Mouse (Mus musculus) hindbrain, embryonic 11.5 days (tissue): ENCODE measurements at regions not wholly inside any gene's neighbourhood (a gene's known extent, or its start where the extent isn't known, plus 50 kb on each side); places are given as distances from the start of the nearest gene placed in this dataset.

ENCODE experiments used
- ATAC-seq: fragments of 200-750 bp; cut with Nextera tagmentation; 2 replicates; pipeline ENCODE4 v1.8.0; 2017; ENCODE audit warnings: mild to moderate bottlenecking, moderate TSS enrichment, moderate library complexity; ENCODE audit not compliant: low FRiP score
- DNase-seq: peaks from one replicate; pipeline ENCODE4 v3.0.0-alpha.2; 2015; ENCODE audit warnings: low spot score
- H3K27ac ChIP-seq: fragments of 300-500 bp; sonication (generic); 2 replicates; pipeline ENCODE4 v1.5.1; 2014; ENCODE audit warnings: mild to moderate bottlenecking, low read depth, low read length
- H3K27me3 ChIP-seq: fragments of 300-500 bp; sonication (generic); 2 replicates; pipeline ENCODE4 v1.6.1; 2014; ENCODE audit warnings: mild to moderate bottlenecking, low read length, moderate library complexity, mixed read lengths; ENCODE audit not compliant: control insufficient read depth, insufficient read depth
- H3K36me3 ChIP-seq: fragments of 300-500 bp; sonication (generic); 2 replicates; pipeline ENCODE4 v1.6.1; 2014; ENCODE audit warnings: mild to moderate bottlenecking, low read length, moderate library complexity, mixed read lengths; ENCODE audit not compliant: control insufficient read depth, insufficient read depth
- H3K4me1 ChIP-seq: fragments of 300-500 bp; sonication (generic); replicated peaks from 2 replicates; pipeline ENCODE4 v1.6.1; 2014; ENCODE audit warnings: low read length, mixed read lengths; ENCODE audit not compliant: control insufficient read depth, insufficient read depth
- H3K4me2 ChIP-seq: fragments of 300-500 bp; sonication (generic); replicated peaks from 2 replicates; pipeline ENCODE4 v1.6.1; 2014; ENCODE audit warnings: mild to moderate bottlenecking, low read depth, low read length
- H3K4me3 ChIP-seq: fragments of 300-500 bp; sonication (generic); 2 replicates; pipeline ENCODE4 v1.5.1; 2014; ENCODE audit warnings: low read depth, low read length
- H3K9ac ChIP-seq: fragments of 300-500 bp; sonication (generic); 2 replicates; pipeline ENCODE4 v1.6.1; 2014; ENCODE audit warnings: low read depth, low read length
- H3K9me3 ChIP-seq: fragments of 300-500 bp; sonication (generic); 2 replicates; pipeline ENCODE4 v1.6.1; 2016; ENCODE audit warnings: low read length; ENCODE audit not compliant: control insufficient read depth
- WGBS: fragments of 180-500 bp; shearing (Covaris S2); extraction: QIAGEN DNeasy Blood & Tissue Kit; methylation state at CpG from one replicate; pipeline ENCODE4 v1.1.7; 2014; 5-methylcytosine and 5-hydroxymethylcytosine counted together

DNA sequence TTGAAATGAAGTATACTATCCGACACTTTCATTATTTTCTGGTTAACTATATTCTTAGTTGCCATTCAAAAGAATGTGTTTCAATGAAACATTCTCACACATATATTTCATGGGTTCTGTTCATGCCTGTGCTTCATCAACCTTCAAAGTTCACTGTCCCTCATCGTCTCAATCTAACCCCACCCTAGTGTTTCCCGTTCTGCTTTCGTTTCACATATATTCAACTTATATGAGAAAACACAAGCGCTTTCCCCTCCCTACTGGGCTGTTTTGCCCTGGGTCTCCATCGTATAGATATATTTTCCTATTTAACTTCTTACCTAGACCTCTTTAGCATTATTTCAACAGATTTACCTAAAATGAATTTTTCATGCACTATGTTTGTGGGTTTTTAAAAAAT is 458.3 kb upstream of the Mef2c start:
- Histone ChIP-seq H3K27me3 (no peaks in the 10 kb centered on the region), H3K4me1 (no peaks in the 10 kb centered on the region), H3K4me2 (no peak overlapping the region), H3K27ac (no peak overlapping the region), H3K36me3 (no peaks in the 10 kb centered on the region), H3K9ac (no peak overlapping the region), H3K9me3 (no peaks in the 10 kb centered on the region), H3K4me3 (no peak overlapping the region)
- DNase-seq (no peak), ATAC-seq (no peak)
- WGBS: 93% methylated on average over 6 of the region's 6 CpGs

DNA sequence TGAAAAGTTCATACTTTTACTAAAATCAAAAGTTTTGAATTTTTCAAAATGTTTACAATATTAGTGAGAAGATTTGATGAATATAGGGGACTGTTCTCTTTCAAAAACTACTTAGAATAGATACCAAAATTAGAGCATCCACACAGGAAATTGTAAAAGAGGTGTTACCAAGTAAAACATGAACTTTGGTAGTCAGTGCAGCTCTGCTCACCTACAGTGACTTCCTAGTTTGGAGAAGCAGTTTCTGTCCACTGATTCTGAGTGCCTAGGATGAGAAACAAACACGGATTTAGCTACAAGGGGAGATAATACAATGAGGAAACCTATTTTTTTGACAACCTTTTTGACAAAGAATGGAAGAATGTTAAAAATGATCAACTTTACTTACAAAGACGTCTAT is 457.9 kb upstream of the Mef2c start:
- Histone ChIP-seq H3K36me3 (no peaks in the 10 kb centered on the region), H3K4me3 (no peak overlapping the region), H3K4me2 (no peak overlapping the region), H3K9ac (no peak overlapping the region), H3K27me3 (no peaks in the 10 kb centered on the region), H3K9me3 (no peaks in the 10 kb centered on the region), H3K4me1 (no peaks in the 10 kb centered on the region), H3K27ac (no peak overlapping the region)
- DNase-seq: no peak
- 81% methylated on average over 2 of the region's 2 CpGs for WGBS
- no peak for ATAC-seq

DNA sequence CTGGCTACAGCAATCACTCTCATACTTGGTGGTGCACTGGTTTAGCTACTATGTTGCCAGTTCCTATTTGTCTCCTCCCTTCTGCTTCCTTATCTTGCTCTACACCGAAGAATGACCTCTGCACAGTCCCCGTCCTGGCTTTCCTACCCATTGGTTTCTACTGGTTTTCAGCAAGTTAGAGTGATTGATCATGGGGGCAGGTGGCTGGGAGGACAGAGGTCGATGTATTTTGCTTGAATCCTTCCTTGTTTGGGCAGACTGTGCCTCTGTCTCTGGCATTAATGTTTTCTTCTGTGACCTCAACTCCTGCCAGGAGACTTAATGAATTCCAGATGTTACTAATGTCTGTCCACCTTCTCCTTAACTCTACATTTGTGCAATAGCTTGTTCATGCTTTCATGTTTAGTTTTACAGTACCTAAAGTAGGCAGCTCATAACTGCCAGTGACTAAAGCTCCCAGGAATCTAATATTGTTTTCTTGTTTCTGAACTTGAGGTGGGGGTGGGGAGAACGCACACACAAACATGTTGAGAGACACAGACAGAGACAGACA is 457.2 kb upstream of the Mef2c start:
- WGBS: 57% methylated on average over 4 of the region's 4 CpGs

DNA sequence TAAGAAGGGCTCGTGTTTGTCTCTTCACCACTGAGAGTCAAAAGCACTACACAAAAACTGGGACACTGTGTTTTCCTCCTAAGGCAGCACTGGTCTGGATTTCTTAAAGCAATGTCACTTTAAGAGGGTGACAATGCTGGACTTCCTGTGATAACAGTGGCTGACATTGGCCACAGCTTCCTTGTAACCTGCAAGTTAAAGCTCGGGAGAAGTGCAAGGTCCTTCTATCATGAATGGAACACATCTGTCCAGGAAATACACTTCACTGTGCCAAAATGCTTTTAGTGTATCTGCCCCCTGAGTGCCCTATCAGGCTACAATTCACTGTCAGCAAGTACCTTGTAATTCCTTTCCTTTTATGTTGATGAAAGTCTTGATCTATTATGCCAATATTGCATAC is 448.0 kb upstream of the Mef2c start:
- no peaks in the 10 kb centered on the region for H3K4me1 ChIP-seq
- H3K9me3 ChIP-seq: no peaks in the 10 kb centered on the region
- H3K4me3 ChIP-seq: no peak overlapping the region
- H3K27me3 ChIP-seq: no peaks in the 10 kb centered on the region
- H3K36me3 ChIP-seq: no peaks in the 10 kb centered on the region
- no peak overlapping the region for H3K27ac ChIP-seq
- ATAC-seq: no peak
- H3K4me2 ChIP-seq: no peak overlapping the region
- no peak for DNase-seq
- 79% methylated on average over 2 of the region's 2 CpGs for WGBS
- no peak overlapping the region for H3K9ac ChIP-seq

More for the DNA sequence above, 457.2 kb upstream of the Mef2c start:
- Histone ChIP-seq H3K27me3 (no peaks in the 10 kb centered on the region), H3K9me3 (no peaks in the 10 kb centered on the region), H3K4me1 (no peaks in the 10 kb centered on the region), H3K36me3 (no peaks in the 10 kb centered on the region), H3K9ac (no peak overlapping the region), H3K27ac (no peak overlapping the region), H3K4me3 (no peak overlapping the region), H3K4me2 (no peak overlapping the region)
- DNase-seq: no peak
- ATAC-seq: no peak

DNA sequence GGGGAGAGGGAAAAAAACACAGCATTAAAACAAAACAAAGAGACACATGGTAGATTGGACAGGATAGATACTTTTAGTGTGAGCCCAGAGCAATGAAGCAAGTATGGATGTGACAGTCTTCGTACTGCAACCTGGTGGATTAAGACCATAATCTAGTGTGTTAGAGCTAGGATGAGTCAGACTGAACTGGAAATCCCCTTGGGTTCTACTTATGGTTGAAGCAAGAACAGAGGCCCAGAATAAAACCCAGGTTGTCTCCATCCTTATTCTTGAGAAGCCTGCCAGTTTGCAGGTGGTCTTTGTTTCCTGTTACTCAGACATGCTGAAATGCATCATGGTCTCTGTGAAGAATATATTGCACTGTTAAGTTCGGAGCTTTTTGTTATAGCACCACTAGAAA is 447.4 kb upstream of the Mef2c start:
- H3K9ac ChIP-seq: no peak overlapping the region
- DNase-seq: no peak
- H3K4me3 ChIP-seq: no peak overlapping the region
- H3K27ac ChIP-seq: no peak overlapping the region
- H3K9me3 ChIP-seq: no peaks in the 10 kb centered on the region
- H3K27me3 ChIP-seq: no peaks in the 10 kb centered on the region
- H3K4me2 ChIP-seq: no peak overlapping the region
- 85% methylated on average over 2 of the region's 2 CpGs for WGBS
- no peaks in the 10 kb centered on the region for H3K4me1 ChIP-seq
- ATAC-seq: no peak
- H3K36me3 ChIP-seq: no peaks in the 10 kb centered on the region

DNA sequence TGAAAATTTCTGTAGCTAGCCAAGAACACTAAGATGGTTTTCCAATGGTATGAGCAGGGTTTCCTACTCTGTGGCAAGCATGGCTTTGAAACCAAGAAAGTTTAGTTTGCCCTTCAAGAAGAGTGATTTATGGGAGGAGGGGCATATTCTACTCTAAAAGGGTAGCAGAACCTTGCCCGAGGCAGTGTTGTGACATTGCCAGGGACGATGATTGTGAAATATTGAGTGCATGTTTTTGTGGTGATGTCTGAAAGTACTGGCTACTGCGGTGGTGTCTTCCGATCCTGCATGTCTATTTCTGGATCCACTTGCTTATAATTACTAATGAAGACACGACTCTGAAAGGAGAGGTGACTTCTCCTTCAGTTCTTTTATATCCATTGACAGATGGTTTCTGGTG is 439.1 kb upstream of the Mef2c start:
- DNase-seq: no peak
- Histone ChIP-seq H3K36me3 (no peaks in the 10 kb centered on the region), H3K27me3 (no peaks in the 10 kb centered on the region), H3K9ac (no peak overlapping the region), H3K27ac (no peak overlapping the region), H3K4me2 (no peak overlapping the region), H3K9me3 (no peaks in the 10 kb centered on the region), H3K4me3 (no peak overlapping the region), H3K4me1 (no peaks in the 10 kb centered on the region)
- 81% methylated on average over 5 of the region's 5 CpGs for WGBS
- ATAC-seq: no peak

DNA sequence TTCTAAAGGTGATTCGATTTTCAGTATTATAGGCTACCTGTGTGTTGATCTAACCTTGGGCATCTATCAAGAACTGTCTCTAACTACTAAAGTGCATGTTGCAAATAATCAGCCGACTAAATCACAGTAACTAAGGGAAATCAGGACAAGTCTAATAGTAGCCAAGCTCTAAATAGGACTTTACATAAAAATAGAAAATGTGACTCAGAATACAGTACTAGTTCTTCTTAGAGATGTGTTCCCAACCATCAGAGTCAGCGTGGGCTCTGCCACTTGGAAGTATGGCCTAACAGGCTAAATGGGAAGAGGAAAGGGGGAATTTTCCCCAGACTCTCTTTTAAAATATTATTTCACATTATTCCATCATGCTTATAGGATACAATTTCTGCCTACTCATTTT is 438.6 kb upstream of the Mef2c start:
- no peaks in the 10 kb centered on the region for H3K9me3 ChIP-seq
- 94% methylated on average over 3 of the region's 3 CpGs for WGBS
- H3K4me3 ChIP-seq: no peak overlapping the region
- DNase-seq: no peak
- no peak for ATAC-seq
- no peaks in the 10 kb centered on the region for H3K36me3 ChIP-seq
- no peaks in the 10 kb centered on the region for H3K4me1 ChIP-seq
- H3K27ac ChIP-seq: no peak overlapping the region
- no peak overlapping the region for H3K9ac ChIP-seq
- no peaks in the 10 kb centered on the region for H3K27me3 ChIP-seq
- H3K4me2 ChIP-seq: no peak overlapping the region

DNA sequence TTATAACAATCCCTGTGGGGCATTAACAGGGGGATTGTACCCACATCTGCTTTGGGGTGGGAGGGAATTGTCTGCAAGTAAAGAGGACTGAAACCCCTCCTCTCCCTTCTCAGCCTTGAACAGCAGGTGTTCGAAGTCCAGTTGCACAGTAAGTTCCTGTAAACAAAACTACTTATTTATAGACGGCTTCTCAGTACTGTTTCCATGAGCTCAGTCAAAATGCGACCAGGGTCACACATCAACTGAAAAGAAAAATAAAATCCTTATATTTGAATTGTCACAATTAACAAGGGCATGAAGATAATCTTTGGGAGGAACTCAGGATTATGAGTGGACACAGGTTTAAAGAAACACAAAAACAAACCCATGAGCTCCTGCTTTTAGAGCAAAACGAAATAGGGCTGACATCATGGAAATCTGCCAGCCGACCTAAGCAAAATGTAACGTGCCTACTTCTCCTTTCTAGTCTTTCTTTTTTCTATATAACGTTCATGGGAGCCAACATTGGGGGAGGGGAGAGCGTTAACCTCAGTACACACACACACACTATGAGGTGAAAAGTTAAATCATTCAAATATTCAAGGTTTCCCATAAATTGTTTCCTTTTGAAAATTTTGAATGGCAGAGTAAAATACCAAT is 437.6 kb upstream of the Mef2c start:
- H3K9ac ChIP-seq: no peak overlapping the region
- WGBS: 81% methylated on average over 8 of the region's 8 CpGs
- DNase-seq (no peak), ATAC-seq (no peak)
- no peaks in the 10 kb centered on the region for H3K9me3 ChIP-seq
- H3K4me3 ChIP-seq: no peak overlapping the region
- H3K4me1 ChIP-seq: no peaks in the 10 kb centered on the region
- no peaks in the 10 kb centered on the region for H3K36me3 ChIP-seq
- H3K27me3 ChIP-seq: no peaks in the 10 kb centered on the region
- no peak overlapping the region for H3K4me2 ChIP-seq
- no peak overlapping the region for H3K27ac ChIP-seq

DNA sequence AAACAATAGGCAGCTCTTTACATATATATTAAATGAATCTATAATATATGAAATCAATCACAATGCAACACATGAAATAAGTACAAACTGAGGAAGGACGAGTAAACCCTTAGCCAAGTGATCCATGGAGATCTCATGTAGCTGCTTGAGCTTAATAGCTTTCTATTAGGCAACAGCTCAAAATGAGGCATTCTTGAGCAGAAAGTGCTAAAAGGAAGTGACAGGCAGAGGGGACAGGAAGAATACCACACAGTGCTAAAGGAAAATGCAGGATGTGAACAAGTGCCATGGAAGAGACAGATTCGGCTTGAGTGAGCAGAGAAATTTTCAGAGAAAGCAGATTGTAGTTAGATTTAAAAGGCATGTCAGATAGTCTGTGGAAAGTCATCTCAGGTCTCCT is 436.3 kb upstream of the Mef2c start:
- H3K36me3 ChIP-seq: no peaks in the 10 kb centered on the region
- H3K9ac ChIP-seq: no peak overlapping the region
- no peak for DNase-seq
- H3K4me2 ChIP-seq: no peak overlapping the region
- ATAC-seq: no peak
- no peaks in the 10 kb centered on the region for H3K4me1 ChIP-seq
- H3K9me3 ChIP-seq: no peaks in the 10 kb centered on the region
- no peaks in the 10 kb centered on the region for H3K27me3 ChIP-seq
- no peak overlapping the region for H3K4me3 ChIP-seq
- 85% methylated on average over 2 of the region's 2 CpGs for WGBS
- no peak overlapping the region for H3K27ac ChIP-seq
